Comparison of ENCODE assay signal across 13 mouse cellular contexts in genomic region chr9:106273791-106274190, GRCm38 (mm10). TPM values are rescaled to one million over a fixed set of nuclear protein-coding genes. Genes with fewer than 3 reads are reported as not detected.
DNase-seq lines count a peak whose midpoint lies in the region.
"Had no signal": no experiment of that assay in that cellular context is flagged by ENCODE, and none has a peak within 500 bp of the region (broad histone marks: within the 10 kb centered on the region; RNA-seq: fewer than 3 reads in every experiment).

No protein-coding gene starts in this region.

- DNase-seq in adrenal gland, postnatal 14 days, result peak; percentile 65
- no peak for DNase-seq in adrenal gland, adult 8-10 months
- peak; percentile 42 to 44 for DNase-seq in kidney, postnatal 36 days
- DNase-seq in kidney, adult 18-20 months, result no peak
- peak; percentile 70 for DNase-seq in NIH3T3 (ENCODE audit: low read depth)
- DNase-seq in retina, postnatal 1 day, result no peak
- DNase-seq: cerebellum, adult 18-20 months; cerebellum, adult 9-11 months; cerebellum, postnatal 36 days; forebrain, postnatal 0 days; gastrocnemius, postnatal 14 days; heart, adult 2 months; heart, postnatal 14 days had no signal

RNA-seq across cellular contexts. Expression of gene Poc1a, which starts 7.1 kb away (rescaled TPM):
- total RNA-seq in adrenal gland, postnatal 14 days (2021), result 7.9 and 8.3 TPM in 2 replicates
- 1 to 10 TPM; 3.9 to 6.5 (median 5.5) TPM for total RNA-seq in adrenal gland, adult 8-10 months (2022)

RNA-seq across cellular contexts. Expression of gene Alas1, which starts 25.3 kb away (rescaled TPM):
- 1,325 and 1,932 TPM in 2 replicates for total RNA-seq in adrenal gland, postnatal 14 days (2021)
- 1,000 to 10,000 TPM in 3 of 4 experiments, 100 to 1,000 TPM in 1; 739 to 2,154 (median 1,752) TPM for total RNA-seq in adrenal gland, adult 8-10 months (2022)

RNA-seq across cellular contexts. Expression of gene Tlr9, which starts 51.4 kb away (rescaled TPM):
- total RNA-seq in adrenal gland, postnatal 14 days (2021), result 1.3 and 3.8 TPM in 2 replicates
- 1 to 10 TPM in 3 of 4 experiments, under 1 TPM in 1; 0.98 to 2.7 (median 1.5) TPM for total RNA-seq in adrenal gland, adult 8-10 months (2022)

Comparison
In these comparisons a context has a peak if more than half of its experiments do, and no peak if none do; other contexts are left out.
1. DNase-seq: peak in adrenal gland, postnatal 14 days (single experiment), kidney, postnatal 36 days (2 of 2) and NIH3T3 (single experiment); none in adrenal gland, adult 8-10 months (single experiment), kidney, adult 18-20 months (single experiment) and retina, postnatal 1 day (single experiment).